Mouse (Mus musculus): Measurements from ENCODE around the gene Gm2431. TPM values are rescaled to one million over a fixed set of nuclear protein-coding genes. Genes with fewer than 3 reads are reported as not detected.

Gene Gm2431
- not detected for polyA plus RNA-seq (2014; fragmentation: Illumina TruSeq; extraction: RNeasy Lipid Tissue Mini Kit (QIAGEN cat#74804); ENCODE audit: low read depth, low replicate concordance)

DNA sequence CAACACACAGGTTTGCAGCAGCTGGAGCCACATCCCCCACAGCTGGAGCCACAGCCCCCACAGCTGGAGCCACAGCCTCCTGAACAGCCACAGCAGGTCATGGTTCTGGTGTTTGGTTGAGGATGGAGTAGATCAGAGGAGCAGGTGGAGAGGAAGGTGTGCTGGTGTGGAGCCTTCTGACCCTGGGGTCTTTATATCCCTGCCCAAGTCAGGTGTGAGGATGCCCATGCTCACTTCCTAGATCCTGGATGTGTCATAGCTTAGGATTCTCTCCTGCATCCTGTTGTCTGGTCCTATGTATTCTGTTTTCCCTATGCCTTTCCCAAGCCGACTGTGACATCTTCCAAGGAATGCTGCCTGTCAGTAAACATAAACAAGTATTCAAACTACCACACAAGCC, at the start of gene Gm2431:
Gm2431 (minus strand) TSS at position 101 of the 400 bp plus-strand sequence.

DNA sequence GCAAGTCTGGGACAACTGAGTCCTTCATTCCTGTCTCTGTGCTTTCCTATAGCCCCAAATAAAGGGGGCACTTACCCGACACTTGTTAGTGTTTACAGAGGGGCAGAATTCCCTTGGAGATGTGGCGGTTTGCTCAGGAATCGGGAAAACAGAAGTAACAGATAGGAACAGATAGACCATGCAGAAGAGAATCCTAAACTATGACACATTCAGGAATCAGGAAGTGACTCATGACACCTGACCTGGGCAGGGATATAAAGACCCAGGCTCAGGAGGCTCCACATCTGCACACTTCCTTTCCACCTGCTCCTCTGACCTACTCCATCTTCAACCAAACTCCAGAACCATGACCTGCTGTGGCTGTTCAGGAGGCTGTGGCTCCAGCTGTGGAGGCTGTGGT, 45.1 kb upstream of the Gm2431 start, which contains the start of gene Krtap5-4:
Krtap5-4 (plus strand) TSS at position 301 of the 400 bp plus-strand sequence.

DNA sequence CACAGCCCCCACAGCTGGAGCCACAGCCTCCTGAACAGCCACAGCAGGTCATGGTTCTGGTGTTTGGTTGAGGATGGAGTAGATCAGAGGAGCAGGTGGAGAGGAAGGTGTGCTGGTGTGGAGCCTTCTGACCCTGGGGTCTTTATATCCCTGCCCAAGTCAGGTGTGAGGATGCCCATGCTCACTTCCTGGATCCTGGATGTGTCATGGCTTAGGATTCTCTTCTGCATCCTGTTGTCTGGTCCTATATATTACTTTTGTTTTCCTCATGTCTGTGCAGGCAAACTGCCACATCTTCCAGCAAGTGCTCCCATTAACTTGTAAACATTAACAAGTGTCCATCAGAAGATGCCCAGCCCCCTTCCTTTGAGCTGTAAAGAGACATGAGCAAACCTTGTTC, 38.9 kb upstream of the Gm2431 start, which contains the start of gene Krtap5-1:
Krtap5-1 (minus strand) TSS at position 101 of the 400 bp plus-strand sequence.

DNA sequence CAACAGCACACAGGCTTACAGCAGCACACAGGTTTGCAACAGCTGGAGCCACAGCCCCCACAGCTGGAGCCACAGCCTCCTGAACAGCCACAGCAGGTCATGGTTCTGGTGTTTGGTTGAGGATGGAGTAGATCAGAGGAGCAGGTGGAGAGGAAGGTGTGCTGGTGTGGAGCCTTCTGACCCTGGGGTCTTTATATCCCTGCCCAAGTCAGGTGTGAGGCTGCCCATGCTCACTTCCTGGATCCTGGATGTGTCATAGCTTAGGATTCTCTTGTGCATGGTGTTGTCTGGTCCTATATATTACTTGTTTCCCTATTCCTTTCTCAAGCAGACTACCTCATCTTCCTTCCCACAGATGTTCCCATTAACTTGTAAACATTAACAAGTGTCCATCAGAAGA, 16.1 kb upstream of the Gm2431 start, which contains the start of gene Gm4559:
Gm4559 (minus strand) TSS at position 101 of the 400 bp plus-strand sequence.

DNA sequence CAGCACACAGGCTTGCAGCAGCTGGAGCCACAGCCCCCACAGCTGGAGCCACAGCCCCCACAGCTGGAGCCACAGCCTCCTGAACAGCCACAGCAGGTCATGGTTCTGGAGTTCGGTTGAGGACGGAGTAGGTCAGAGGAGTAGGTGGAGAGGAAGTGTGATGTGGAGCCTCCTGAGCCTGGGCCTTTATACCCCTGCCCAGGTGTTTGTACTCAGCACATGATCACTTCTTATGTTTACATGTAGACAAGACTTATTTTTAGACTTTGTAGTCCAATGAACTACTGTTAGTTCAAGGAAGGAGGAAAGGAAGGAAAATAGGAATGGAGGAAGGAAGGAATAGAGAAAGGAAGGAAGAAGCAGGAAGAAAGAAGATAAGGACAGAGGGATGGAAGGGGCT, 17.2 kb downstream of the Gm2431 start, which contains the start of gene Gm40460:
Gm40460 (minus strand) TSS at position 101 of the 400 bp plus-strand sequence.

DNA sequence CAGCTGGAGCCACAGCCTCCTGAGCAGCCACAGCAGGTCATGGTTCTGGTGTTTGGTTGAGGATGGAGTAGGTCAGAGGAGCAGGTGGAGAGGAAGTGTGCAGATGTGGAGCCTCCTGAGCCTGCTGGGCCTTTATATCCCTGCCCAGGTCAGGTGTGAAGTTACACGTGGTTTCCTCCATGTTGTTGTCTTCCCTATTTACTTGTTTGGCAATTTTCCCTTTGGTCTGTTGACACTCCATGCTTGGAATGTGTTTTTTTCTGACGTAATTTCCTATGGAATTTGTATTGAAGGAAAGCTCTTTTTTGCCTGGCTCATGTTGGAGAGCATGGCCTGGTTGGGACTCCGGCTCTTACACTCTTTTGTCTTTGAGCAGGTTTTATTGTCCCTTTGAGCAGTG, 28.3 kb downstream of the Gm2431 start, which contains the start of gene Krtap5-5:
Krtap5-5 (minus strand) TSS at position 101 of the 400 bp plus-strand sequence.

DNA sequence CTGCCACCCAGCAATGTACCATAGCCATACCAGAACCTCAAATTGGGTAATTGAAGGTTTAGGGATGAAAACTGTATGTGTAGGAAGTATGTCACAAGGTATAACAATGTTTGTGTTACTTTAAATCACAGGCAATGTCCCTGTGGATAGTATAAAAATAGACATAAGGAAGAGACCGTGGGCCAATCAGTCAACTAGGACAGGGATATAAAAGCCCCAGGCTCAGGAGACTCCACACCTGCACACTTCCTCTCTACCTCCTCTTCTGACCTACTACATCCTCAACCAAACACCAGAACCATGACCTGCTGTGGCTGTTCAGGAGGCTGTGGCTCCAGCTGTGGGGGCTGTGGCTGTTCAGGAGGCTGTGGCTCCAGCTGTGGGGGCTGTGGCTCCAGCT, 46.6 kb downstream of the Gm2431 start, which contains the start of gene Gm7579:
Gm7579 (plus strand) TSS at position 301 of the 400 bp plus-strand sequence.

Other genes starting within 250 kb of the Gm2431 start
- gene Mob2, start 197.3 kb downstream of the Gm2431 start, polyA plus RNA-seq (2014; fragmentation: Illumina TruSeq; extraction: RNeasy Lipid Tissue Mini Kit (QIAGEN cat#74804); ENCODE audit: low read depth, low replicate concordance) = 41.4 TPM
- 7.1 TPM for gene Dusp8, start 162.5 kb downstream of the Gm2431 start, polyA plus RNA-seq (2014; fragmentation: Illumina TruSeq; extraction: RNeasy Lipid Tissue Mini Kit (QIAGEN cat#74804); ENCODE audit: low read depth, low replicate concordance)
- gene Gm45618, start 137.6 kb downstream of the Gm2431 start, polyA plus RNA-seq (2014; fragmentation: Illumina TruSeq; extraction: RNeasy Lipid Tissue Mini Kit (QIAGEN cat#74804); ENCODE audit: low read depth, low replicate concordance) = not detected
- gene Gm39115, start 122.3 kb downstream of the Gm2431 start, polyA plus RNA-seq (2014; fragmentation: Illumina TruSeq; extraction: RNeasy Lipid Tissue Mini Kit (QIAGEN cat#74804); ENCODE audit: low read depth, low replicate concordance) = not detected
- gene Gm45337, start 113.7 kb downstream of the Gm2431 start, polyA plus RNA-seq (2014; fragmentation: Illumina TruSeq; extraction: RNeasy Lipid Tissue Mini Kit (QIAGEN cat#74804); ENCODE audit: low read depth, low replicate concordance) = not detected
- not detected for gene Gm29735, start 101.2 kb downstream of the Gm2431 start, polyA plus RNA-seq (2014; fragmentation: Illumina TruSeq; extraction: RNeasy Lipid Tissue Mini Kit (QIAGEN cat#74804); ENCODE audit: low read depth, low replicate concordance)
- not detected for gene Gm4553, start 92.6 kb downstream of the Gm2431 start, polyA plus RNA-seq (2014; fragmentation: Illumina TruSeq; extraction: RNeasy Lipid Tissue Mini Kit (QIAGEN cat#74804); ENCODE audit: low read depth, low replicate concordance)
- gene Krtap5-2, start 82.3 kb downstream of the Gm2431 start, polyA plus RNA-seq (2014; fragmentation: Illumina TruSeq; extraction: RNeasy Lipid Tissue Mini Kit (QIAGEN cat#74804); ENCODE audit: low read depth, low replicate concordance) = not detected
- gene Gm10153, start 68.0 kb downstream of the Gm2431 start, polyA plus RNA-seq (2014; fragmentation: Illumina TruSeq; extraction: RNeasy Lipid Tissue Mini Kit (QIAGEN cat#74804); ENCODE audit: low read depth, low replicate concordance) = not detected
- gene Krtap5-3, start 57.0 kb downstream of the Gm2431 start, polyA plus RNA-seq (2014; fragmentation: Illumina TruSeq; extraction: RNeasy Lipid Tissue Mini Kit (QIAGEN cat#74804); ENCODE audit: low read depth, low replicate concordance) = not detected
- not detected for gene Gm7579, start 46.5 kb downstream of the Gm2431 start, polyA plus RNA-seq (2014; fragmentation: Illumina TruSeq; extraction: RNeasy Lipid Tissue Mini Kit (QIAGEN cat#74804); ENCODE audit: low read depth, low replicate concordance)
- not detected for gene Krtap5-5, start 28.4 kb downstream of the Gm2431 start, polyA plus RNA-seq (2014; fragmentation: Illumina TruSeq; extraction: RNeasy Lipid Tissue Mini Kit (QIAGEN cat#74804); ENCODE audit: low read depth, low replicate concordance)
- not detected for gene Gm40460, start 17.3 kb downstream of the Gm2431 start, polyA plus RNA-seq (2014; fragmentation: Illumina TruSeq; extraction: RNeasy Lipid Tissue Mini Kit (QIAGEN cat#74804); ENCODE audit: low read depth, low replicate concordance)
- not detected for gene Gm4559, start 16.0 kb upstream of the Gm2431 start, polyA plus RNA-seq (2014; fragmentation: Illumina TruSeq; extraction: RNeasy Lipid Tissue Mini Kit (QIAGEN cat#74804); ENCODE audit: low read depth, low replicate concordance)
- not detected for gene Krtap5-1, start 38.8 kb upstream of the Gm2431 start, polyA plus RNA-seq (2014; fragmentation: Illumina TruSeq; extraction: RNeasy Lipid Tissue Mini Kit (QIAGEN cat#74804); ENCODE audit: low read depth, low replicate concordance)
- gene Krtap5-4, start 45.2 kb upstream of the Gm2431 start, polyA plus RNA-seq (2014; fragmentation: Illumina TruSeq; extraction: RNeasy Lipid Tissue Mini Kit (QIAGEN cat#74804); ENCODE audit: low read depth, low replicate concordance) = not detected
- gene Ifitm10, start 115.4 kb upstream of the Gm2431 start, polyA plus RNA-seq (2014; fragmentation: Illumina TruSeq; extraction: RNeasy Lipid Tissue Mini Kit (QIAGEN cat#74804); ENCODE audit: low read depth, low replicate concordance) = 2.1 TPM
- not detected for gene Gm49369, start 124.3 kb upstream of the Gm2431 start, polyA plus RNA-seq (2014; fragmentation: Illumina TruSeq; extraction: RNeasy Lipid Tissue Mini Kit (QIAGEN cat#74804); ENCODE audit: low read depth, low replicate concordance)
- gene Ctsd, start 129.7 kb upstream of the Gm2431 start, polyA plus RNA-seq (2014; fragmentation: Illumina TruSeq; extraction: RNeasy Lipid Tissue Mini Kit (QIAGEN cat#74804); ENCODE audit: low read depth, low replicate concordance) = 780 TPM
- gene Syt8, start 176.5 kb upstream of the Gm2431 start, polyA plus RNA-seq (2014; fragmentation: Illumina TruSeq; extraction: RNeasy Lipid Tissue Mini Kit (QIAGEN cat#74804); ENCODE audit: low read depth, low replicate concordance) = not detected
- gene Tnni2, start 183.5 kb upstream of the Gm2431 start, polyA plus RNA-seq (2014; fragmentation: Illumina TruSeq; extraction: RNeasy Lipid Tissue Mini Kit (QIAGEN cat#74804); ENCODE audit: low read depth, low replicate concordance) = 2.1 TPM
- 77.9 TPM for gene Lsp1, start 202.5 kb upstream of the Gm2431 start, polyA plus RNA-seq (2014; fragmentation: Illumina TruSeq; extraction: RNeasy Lipid Tissue Mini Kit (QIAGEN cat#74804); ENCODE audit: low read depth, low replicate concordance)
- 1.1 TPM for gene Tnnt3, start 240.5 kb upstream of the Gm2431 start, polyA plus RNA-seq (2014; fragmentation: Illumina TruSeq; extraction: RNeasy Lipid Tissue Mini Kit (QIAGEN cat#74804); ENCODE audit: low read depth, low replicate concordance)

Data from adipose tissue, adult 10 weeks (tissue).